Comparison of ENCODE assay signal across 8 mouse cellular contexts in the genomic region with DNA sequence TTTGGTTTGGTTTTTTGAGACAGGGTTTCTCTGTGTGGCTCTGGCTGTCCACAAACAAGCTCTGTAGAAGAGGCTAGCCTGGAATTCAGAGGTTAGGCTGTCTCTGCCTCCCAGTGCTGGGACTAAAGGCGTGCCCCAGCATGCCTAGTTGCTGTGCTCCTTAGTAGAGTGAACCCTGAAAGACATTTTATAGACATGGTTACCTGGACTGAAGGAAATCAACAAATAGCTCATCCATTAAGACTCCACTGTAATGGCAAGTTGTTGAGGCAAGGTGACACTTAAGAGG. TPM values are rescaled to one million over a fixed set of nuclear protein-coding genes. Genes with fewer than 3 reads are reported as not detected.
DNase-seq lines count a peak whose midpoint lies in the region; ATAC-seq and TF ChIP-seq lines count a peak whose summit lies in the region.

No protein-coding gene starts in this region.

- no peak for TF ChIP-seq CTCF in CH12.LX (conservative IDR thresholded peaks at IDR 0.05 in 1 of 2, IDR thresholded peaks at IDR 0.05 in 1 of 2; ENCODE audit: low read depth in 2 of 2, low read length in 2 of 2)
- TF ChIP-seq CTCF in embryonic fibroblast, embryonic 13.5 days (IDR thresholded peaks at IDR 0.05; ENCODE audit: borderline replicate concordance, insufficient read depth, low read length), result no peak
- TF ChIP-seq CTCF in kidney, postnatal 0 days (IDR thresholded peaks at IDR 0.05; ENCODE audit: low read depth), result no peak

- no peaks in the 10 kb centered on the region for H3K27me3 ChIP-seq in heart, embryonic 10.5 days (ENCODE audit: insufficient read depth, poor library complexity, severe bottlenecking)
- no peaks in the 10 kb centered on the region for H3K27me3 ChIP-seq in CH12.LX (replicated peaks)
- no peaks in the 10 kb centered on the region for H3K27me3 ChIP-seq in kidney, postnatal 0 days (ENCODE audit: insufficient read depth, low read length)
- no peaks in the 10 kb centered on the region for H3K27me3 ChIP-seq in neural tube, embryonic 13.5 days

- DNase-seq in heart, embryonic 10.5 days (ENCODE audit: low spot score), result no peak
- DNase-seq in heart, adult 9 months (ENCODE audit: low spot score in 2 of 2), result no peak
- no peak for DNase-seq in CH12.LX (ENCODE audit: extremely low read depth)
- no peak for DNase-seq in kidney, postnatal 0 days (ENCODE audit: low spot score)
- DNase-seq in left cerebral cortex, postnatal 25 days (ENCODE audit: low spot score in 2 of 2), result no peak
- no peak for DNase-seq in layer of hippocampus, postnatal 25 days (ENCODE audit: extremely low spot score in 1 of 2, low spot score in 1 of 2)

- no peak for TF ChIP-seq POLR2A in CH12.LX (IDR thresholded peaks at IDR 0.05; ENCODE audit: low read depth, low read length)
- TF ChIP-seq POLR2A in embryonic fibroblast, embryonic 13.5 days (IDR thresholded peaks at IDR 0.05; ENCODE audit: low read depth, low read length), result peak; percentile 31; the same call in 1 of the 2 replicates

- H3K4me2 ChIP-seq in CH12.LX (ENCODE audit: insufficient read depth, low read depth, poor library complexity, severe bottlenecking), result peak overlapping the region; percentile 82
- H3K4me2 ChIP-seq in kidney, postnatal 0 days (ENCODE audit: low read length), result peak overlapping the region; percentile 66
- H3K4me2 ChIP-seq in neural tube, embryonic 13.5 days, result peak overlapping the region; percentile 91

- peaks cover 39% of the 10 kb centered on the region for H3K79me2 ChIP-seq in CH12.LX (replicated peaks; ENCODE audit: control insufficient read depth, extremely low read depth, insufficient read depth, poor library complexity, severe bottlenecking)

- no peak for ATAC-seq in kidney, postnatal 0 days (replicated peaks; ENCODE audit: low FRiP score, low read depth)
- ATAC-seq in neural tube, embryonic 13.5 days (ENCODE audit: low read depth), result no peak; the same call in 1 of the 2 replicates

- WGBS in heart, embryonic 10.5 days, result 24% methylated on average over 1 of the region's 1 CpGs
- 44% methylated on average over 1 of the region's 1 CpGs for WGBS in kidney, postnatal 0 days
- WGBS in neural tube, embryonic 13.5 days, result 31% methylated on average over 1 of the region's 1 CpGs

- TF ChIP-seq EP300 in CH12.LX (IDR thresholded peaks at IDR 0.05; ENCODE audit: low read length), result no peak

- H3K4me1 ChIP-seq in heart, embryonic 10.5 days, result peaks cover 20% of the 10 kb centered on the region
- peaks cover 2 to 21% of the 10 kb centered on the region in 2 experiments; a peak in 3 of 4 replicates for H3K4me1 ChIP-seq in CH12.LX (ENCODE audit: control insufficient read depth in 1 of 2, insufficient read depth in 2 of 2)
- H3K4me1 ChIP-seq in embryonic fibroblast, embryonic 13.5 days (ENCODE audit: control insufficient read depth, insufficient read depth, low read length), result no peaks in the 10 kb centered on the region
- H3K4me1 ChIP-seq in kidney, postnatal 0 days (replicated peaks; ENCODE audit: insufficient read depth, low read length), result peaks cover 7% of the 10 kb centered on the region; the same call in 1 of the 2 replicates
- H3K4me1 ChIP-seq in neural tube, embryonic 13.5 days (replicated peaks), result peaks cover 36% of the 10 kb centered on the region

- peak overlapping the region; percentile 79 for H3K9ac ChIP-seq in CH12.LX (ENCODE audit: insufficient read depth, low read depth)
- peak overlapping the region; percentile 24; the same call in 1 of the 2 replicates for H3K9ac ChIP-seq in kidney, postnatal 0 days (ENCODE audit: low read depth, low read length)
- H3K9ac ChIP-seq in neural tube, embryonic 13.5 days, result peak overlapping the region; percentile 64

- H3K27ac ChIP-seq in heart, embryonic 10.5 days, result 0 out of 2 replicates have a peak overlapping the region, but pooled peaks have one; percentile 100
- H3K27ac ChIP-seq in CH12.LX (ENCODE audit: insufficient read depth, low read depth), result no peak overlapping the region; the same call in 1 of the 2 replicates
- peak overlapping the region; percentile 95 for H3K27ac ChIP-seq in embryonic fibroblast, embryonic 13.5 days (ENCODE audit: insufficient read depth, low read length)
- no peak overlapping the region for H3K27ac ChIP-seq in kidney, postnatal 0 days
- no peak overlapping the region for H3K27ac ChIP-seq in neural tube, embryonic 13.5 days (replicated peaks)

- no peak for TF ChIP-seq RAD21 in CH12.LX (IDR thresholded peaks at IDR 0.05; ENCODE audit: low read depth, low read length)

- in situ Hi-C loops in CH12.LX (cut with MboI; ENCODE audit: low pct_ligation_motif_present, low pct_unique_long_range_greater_than_20kb, low sequenced_read_pairs), result no loop called here

- intact Hi-C loops in left cerebral cortex, postnatal 25 days (cut with DNase I), result no loop called here

- H3K9me3 ChIP-seq in heart, embryonic 10.5 days, result no peaks in the 10 kb centered on the region
- H3K9me3 ChIP-seq in CH12.LX (replicated peaks; ENCODE audit: low read length), result no peaks in the 10 kb centered on the region
- no peaks in the 10 kb centered on the region for H3K9me3 ChIP-seq in kidney, postnatal 0 days (replicated peaks; ENCODE audit: low read length)
- no peaks in the 10 kb centered on the region for H3K9me3 ChIP-seq in neural tube, embryonic 13.5 days

- peak overlapping the region; percentile 99 for H3K4me3 ChIP-seq in heart, embryonic 10.5 days
- peak overlapping the region; percentile 41 to 86 (median 70) for H3K4me3 ChIP-seq in CH12.LX (replicated peaks in 1 of 3; ENCODE audit: low read depth in 2 of 3, low read length in 2 of 3, poor library complexity in 1 of 3)
- peak overlapping the region; percentile 70 for H3K4me3 ChIP-seq in embryonic fibroblast, embryonic 13.5 days (ENCODE audit: insufficient read depth, low read length)
- H3K4me3 ChIP-seq in kidney, postnatal 0 days (replicated peaks; ENCODE audit: low read depth, low read length), result peak overlapping the region; percentile 93
- H3K4me3 ChIP-seq in neural tube, embryonic 13.5 days, result peak overlapping the region; percentile 99

- dilution Hi-C loops in CH12.LX (cut with MboI; ENCODE audit: extremely low pct_ligation_motif_present, extremely low pct_unique_long_range_greater_than_20kb, low sequenced_read_pairs), result no loop called here

- H3K36me3 ChIP-seq in heart, embryonic 10.5 days, result peaks cover 2% of the 10 kb centered on the region; the same call in 1 of the 2 replicates
- peaks cover 9 to 22% of the 10 kb centered on the region in 2 experiments for H3K36me3 ChIP-seq in CH12.LX (replicated peaks in 1 of 2; ENCODE audit: control insufficient read depth in 1 of 2, insufficient read depth in 1 of 2, low read length in 1 of 2)
- no peaks in the 10 kb centered on the region for H3K36me3 ChIP-seq in kidney, postnatal 0 days (ENCODE audit: insufficient read depth, low read length)
- no peaks in the 10 kb centered on the region for H3K36me3 ChIP-seq in neural tube, embryonic 13.5 days

TF ChIP-seq in CH12.LX, 34 proteins besides CTCF, POLR2A, EP300 and RAD21:
- no peak for TF ChIP-seq NELFE (IDR thresholded peaks at IDR 0.05; ENCODE audit: low read depth, low read length)

RNA-seq across cellular contexts. Expression of a gene that starts 0.8 kb away (rescaled TPM):
- polyA plus RNA-seq in heart, embryonic 10.5 days (2016; fragmentation: Nextera tagmentation; extraction: Ambion mirVana), result 114 and 139 TPM in 2 replicates
- total RNA-seq in CH12.LX (2012; rRNA removed), result 101 and 136 TPM in 2 replicates
- total RNA-seq in CH12.LX (2014; rRNA removed), result 355 and 441 TPM in 2 replicates
- polyA plus RNA-seq in CH12.LX (2012; ENCODE audit: insufficient read length, low read depth), result 259 and 287 TPM in 2 replicates
- polyA plus RNA-seq in embryonic fibroblast, embryonic 13.5 days (2011; ENCODE audit: insufficient read length, low read depth, missing spikeins), result 198 and 206 TPM in 2 replicates
- 108 and 117 TPM in 2 replicates for polyA plus RNA-seq in kidney, postnatal 0 days (2015; fragmentation: Nextera tagmentation; extraction: Ambion mirVana)
- 126 and 147 TPM in 2 replicates for polyA plus RNA-seq in neural tube, embryonic 13.5 days (2015; fragmentation: Nextera tagmentation; extraction: Ambion mirVana)
- 10 to 100 TPM; 86.2 to 89.6 TPM for total RNA-seq in left cerebral cortex, postnatal 25 days (2021)
- total RNA-seq in layer of hippocampus, postnatal 25 days (2021), result 10 to 100 TPM; 87.0 to 93.2 TPM

Comparison
In these comparisons a context has a peak if more than half of its experiments do, and no peak if none do; other contexts are left out.
1. H3K27ac ChIP-seq: peak in heart, embryonic 10.5 days (single experiment) and embryonic fibroblast, embryonic 13.5 days (single experiment); none in CH12.LX (single experiment), kidney, postnatal 0 days (single experiment) and neural tube, embryonic 13.5 days (single experiment).
2. H3K9ac ChIP-seq: peak in every context shown above with its lines; median percentile 79 in CH12.LX; 64 in neural tube, embryonic 13.5 days; 24 in kidney, postnatal 0 days.
3. Peak in every context shown above with its lines, with median percentiles within 50 percentile points of each other: H3K4me3 ChIP-seq and H3K4me2 ChIP-seq.